Mouse (Mus musculus) MEL (cell line): ENCODE results near the gene Herpud2. TPM values are rescaled to one million over a fixed set of nuclear protein-coding genes. Genes with fewer than 3 reads are reported as not detected.

ENCODE experiments used
- DNase-seq: peaks from one replicate; pipeline ENCODE4 v3.0.0; 2011; ENCODE audit warnings: low read depth, low spot score
- H3K27ac ChIP-seq: 2 replicates; pipeline ENCODE4 v1.5.1; 2012; ENCODE audit warnings: low read depth, mild to moderate bottlenecking, control low read depth, low read length, moderate library complexity; ENCODE audit not compliant: control insufficient read depth
- H3K27me3 ChIP-seq, 2 experiments: fragments of 150-350 bp in 1 of 2; sonication (generic) in 1 of 2; 2 replicates each; pipeline ENCODE4 v1.6.1; 2012; ENCODE audit warnings: low read length in 2 of 2, mild to moderate bottlenecking in 2 of 2, improper control_type of control experiment in 1 of 2, moderate library complexity in 1 of 2; ENCODE audit not compliant: insufficient read depth in 2 of 2, control insufficient read depth in 1 of 2
- H3K36me3 ChIP-seq, 2 experiments: 2 replicates each; pipeline ENCODE4 v1.6.1; 2012 to 2014; ENCODE audit warnings: low read length in 2 of 2, improper control_type of control experiment in 1 of 2, inconsistent platforms in 1 of 2, mild to moderate bottlenecking in 1 of 2; ENCODE audit not compliant: insufficient read depth in 2 of 2, control insufficient read depth in 1 of 2
- H3K4me1 ChIP-seq, 2 experiments: fragments of 150-350 bp in 1 of 2; sonication (generic) in 1 of 2; 2 replicates each; pipeline ENCODE4 v1.6.1; 2012; ENCODE audit warnings: low read length in 2 of 2, improper control_type of control experiment in 1 of 2, mild to moderate bottlenecking in 1 of 2; ENCODE audit not compliant: insufficient read depth in 2 of 2, control insufficient read depth in 1 of 2
- H3K4me3 ChIP-seq, 2 experiments: fragments of 150-350 bp in 1 of 2; sonication (generic) in 1 of 2; 2 replicates each; pipeline ENCODE4 v1.5.1; 2012; ENCODE audit warnings: low read depth in 2 of 2, low read length in 2 of 2, mild to moderate bottlenecking in 2 of 2, moderate library complexity in 2 of 2, control low read depth in 1 of 2, improper control_type of control experiment in 1 of 2; ENCODE audit not compliant: control insufficient read depth in 1 of 2, insufficient read depth in 1 of 2
- H3K79me2 ChIP-seq: 2 replicates; pipeline ENCODE4 v1.6.1; 2012; ENCODE audit warnings: mild to moderate bottlenecking, low read length, moderate library complexity; ENCODE audit not compliant: control insufficient read depth, poor library complexity, insufficient read depth
- H3K9ac ChIP-seq: 2 replicates; pipeline ENCODE4 v1.6.1; 2012; ENCODE audit warnings: low read depth, mild to moderate bottlenecking, control low read depth, low read length, moderate library complexity; ENCODE audit not compliant: control insufficient read depth, poor library complexity, severe bottlenecking
- H3K9me3 ChIP-seq: fragments of 150-350 bp; sonication (generic); replicated peaks from 2 replicates; pipeline ENCODE4 v1.6.1; 2012; ENCODE audit warnings: mild to moderate bottlenecking, low read length, improper control_type of control experiment, moderate library complexity; ENCODE audit not compliant: insufficient read depth
- CHD1 ChIP-seq: IDR thresholded peaks from 2 replicates; pipeline ENCODE4 v1.6.1; 2012; ENCODE audit warnings: low read depth, mild to moderate bottlenecking, inconsistent platforms, low read length, improper control_type of control experiment
- CHD2 ChIP-seq: IDR thresholded peaks from 2 replicates; pipeline ENCODE4 v1.6.1; 2011; ENCODE audit warnings: low read length, improper control_type of control experiment
- ELF1 ChIP-seq: IDR thresholded peaks from 2 replicates; pipeline ENCODE4 v1.6.1; 2014; ENCODE audit warnings: low read depth, mild to moderate bottlenecking, inconsistent platforms, low read length, improper control_type of control experiment, moderate library complexity
- EP300 ChIP-seq, 2 experiments: IDR thresholded peaks; 2 replicates each; pipeline ENCODE4 v1.6.1; 2011; ENCODE audit warnings: improper control_type of control experiment in 2 of 2, low read length in 2 of 2, low read depth in 1 of 2, mild to moderate bottlenecking in 1 of 2
- ETS1 ChIP-seq: IDR thresholded peaks from 2 replicates; pipeline ENCODE4 v1.6.1; 2012; ENCODE audit warnings: low read depth, mild to moderate bottlenecking, inconsistent platforms, low read length, improper control_type of control experiment, moderate library complexity
- GABPA ChIP-seq: IDR thresholded peaks from 2 replicates; pipeline ENCODE4 v1.6.1; 2012; ENCODE audit warnings: low read depth, mild to moderate bottlenecking, inconsistent platforms, low read length, improper control_type of control experiment, moderate library complexity
- GATA1 ChIP-seq: IDR thresholded peaks from 2 replicates; pipeline ENCODE4 v1.6.1; 2011; ENCODE audit warnings: low read depth, low read length, improper control_type of control experiment
- JUND ChIP-seq: IDR thresholded peaks from 2 replicates; pipeline ENCODE4 v1.6.1; 2011; ENCODE audit warnings: low read depth, mild to moderate bottlenecking, improper control_type of control experiment, low read length
- KAT2A ChIP-seq: conservative IDR thresholded peaks from 2 replicates; pipeline ENCODE4 v1.6.1; 2012; ENCODE audit warnings: low read depth, low read length, improper control_type of control experiment, inconsistent platforms
- MYB ChIP-seq: IDR thresholded peaks from 2 replicates; pipeline ENCODE4 v1.6.1; 2011; ENCODE audit warnings: mild to moderate bottlenecking, low read depth, low read length, improper control_type of control experiment
- MYC ChIP-seq: IDR thresholded peaks from 2 replicates; pipeline ENCODE4 v1.6.1; 2011; ENCODE audit warnings: low read depth, mild to moderate bottlenecking, low read length, improper control_type of control experiment, moderate library complexity
- NELFE ChIP-seq: IDR thresholded peaks from 2 replicates; pipeline ENCODE4 v1.6.1; 2011; ENCODE audit warnings: low read depth, low read length, improper control_type of control experiment
- RAD21 ChIP-seq: IDR thresholded peaks from 2 replicates; pipeline ENCODE4 v1.6.1; 2011; ENCODE audit warnings: mild to moderate bottlenecking, low read depth, low read length, improper control_type of control experiment
- RCOR1 ChIP-seq: IDR thresholded peaks from 2 replicates; pipeline ENCODE4 v1.6.1; 2012; ENCODE audit warnings: low read depth, mild to moderate bottlenecking, inconsistent platforms, low read length, improper control_type of control experiment
- SIN3A ChIP-seq: IDR thresholded peaks from 2 replicates; pipeline ENCODE4 v1.6.1; 2012; ENCODE audit warnings: low read length, improper control_type of control experiment, inconsistent platforms
- SMC3 ChIP-seq: IDR thresholded peaks from 2 replicates; pipeline ENCODE4 v1.6.1; 2011; ENCODE audit warnings: low read depth, low read length, improper control_type of control experiment
- TBP ChIP-seq: IDR thresholded peaks from 2 replicates; pipeline ENCODE4 v1.8.0; 2011; ENCODE audit warnings: low read depth, low read length, improper control_type of control experiment
- TCF12 ChIP-seq: IDR thresholded peaks from 2 replicates; pipeline ENCODE4 v1.6.1; 2014; ENCODE audit warnings: low read depth, mild to moderate bottlenecking, inconsistent platforms, low read length, improper control_type of control experiment, moderate library complexity
- UBTF ChIP-seq: IDR thresholded peaks from 2 replicates; pipeline ENCODE4 v1.6.1; 2012; ENCODE audit warnings: low read depth, mild to moderate bottlenecking, inconsistent platforms, low read length, improper control_type of control experiment, moderate library complexity, borderline replicate concordance; ENCODE audit not compliant: insufficient read depth
- ZC3H11A ChIP-seq: IDR thresholded peaks from 2 replicates; pipeline ENCODE4 v1.6.1; 2012; ENCODE audit warnings: low read depth, mild to moderate bottlenecking, inconsistent platforms, low read length, improper control_type of control experiment
- ZKSCAN1 ChIP-seq: IDR thresholded peaks from 2 replicates; pipeline ENCODE4 v1.6.1; 2012; ENCODE audit warnings: low read depth, mild to moderate bottlenecking, inconsistent platforms, low read length, improper control_type of control experiment, moderate library complexity
- polyA plus RNA-seq, 2 experiments: library from polyadenylated mRNA; stranded (reverse) in 1 of 2; unstranded in 1 of 2; fragments of >175 nt in 1 of 2; fragments of >200 nt in 1 of 2; gene quantifications; 2 replicates each; pipeline versions ENCODE4 v1.2.1 to v1.2.4; 2012; ENCODE audit warnings: low replicate concordance in 2 of 2, low read depth in 1 of 2; ENCODE audit not compliant: insufficient read length in 2 of 2, insufficient read depth in 1 of 2, missing spikeins in 1 of 2
- total RNA-seq: library from RNA; depleted of rRNA; stranded (reverse); fragments of 300-350 nt; gene quantifications from 2 replicates; pipeline ENCODE4 v1.2.3, GENCODE M21; 2012

Gene Herpud2
- total and polyA plus RNA-seq, 3 experiments = 4.3 to 17.2 TPM; not detected in 1

DNA sequence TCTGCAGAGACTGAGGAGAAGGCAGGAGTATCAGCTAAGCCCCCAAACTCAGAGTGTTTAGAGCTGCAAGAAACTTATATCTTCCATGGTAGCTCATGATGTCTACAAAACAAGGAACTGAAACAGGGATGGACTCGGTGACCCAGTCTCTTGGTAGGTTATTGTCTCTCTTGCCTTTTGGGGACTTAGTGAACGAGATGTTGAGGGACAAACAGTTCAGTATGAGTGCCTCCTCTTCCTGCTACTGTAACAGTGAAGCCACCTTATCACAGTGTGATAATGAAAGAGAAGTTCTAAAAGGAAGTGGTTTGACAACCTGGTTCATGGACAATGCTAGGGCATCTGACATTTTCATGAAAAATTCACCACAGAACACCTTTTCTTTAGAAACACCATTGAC lies 40.0 kb upstream of the Herpud2 start (continued):
- TF ChIP-seq GABPA (no peak), SIN3A (peak; percentile 36; the same call in 1 of the 2 replicates), MYB (no peak), CHD2 (no peak), UBTF (no peak), JUND (no peak), TBP (no peak), MYC (no peak), CHD1 (no peak), RAD21 (no peak), RCOR1 (0 out of 2 replicates have a peak, but pooled peaks have one; percentile 36), ELF1 (no peak; the same call in 1 of the 2 replicates), KAT2A (no peak), ZC3H11A (no peak)

DNA sequence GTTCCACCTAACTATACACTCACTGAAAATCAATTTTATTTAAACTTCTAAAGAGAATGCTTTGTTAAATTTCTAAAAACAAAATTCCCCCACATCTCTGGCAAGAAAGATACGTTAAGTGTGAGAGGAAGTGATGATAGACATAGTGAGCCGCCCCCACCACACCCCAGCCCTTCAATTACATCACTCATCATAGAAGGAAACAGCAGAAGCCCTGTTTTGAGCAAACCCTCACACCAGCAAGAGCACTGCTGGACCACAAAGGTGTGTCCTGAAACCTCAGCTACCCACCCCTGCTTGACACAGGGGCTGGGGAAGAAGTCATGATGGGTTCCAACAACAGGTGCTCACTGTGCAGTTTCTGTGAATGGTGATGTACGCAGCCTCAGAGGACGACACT lies 34.9 kb upstream of the Herpud2 start:
- Histone ChIP-seq H3K36me3 (peaks cover 0 to 4% of the 10 kb centered on the region in 2 experiments; a peak in 2 of 4 replicates), H3K4me3 (no peak overlapping the region), H3K79me2 (no peaks in the 10 kb centered on the region), H3K9me3 (no peaks in the 10 kb centered on the region), H3K9ac (no peak overlapping the region), H3K27ac (no peak overlapping the region), H3K27me3 (no peaks in the 10 kb centered on the region), H3K4me1 (peaks cover 2 to 11% of the 10 kb centered on the region in 2 experiments)
- peak; percentile 44 for DNase-seq
- no peak for TF ChIP-seq TBP
- 0 out of 2 replicates have a peak, but pooled peaks have one; percentile 20 for TF ChIP-seq TCF12
- no peak for TF ChIP-seq RAD21
- TF ChIP-seq SMC3 = no peak
- peak; percentile 34 to 50; a peak in 2 of 4 replicates for TF ChIP-seq EP300 (IDR thresholded peaks at IDR 0.05; ENCODE audit: low read depth in 1 of 2, low read length in 2 of 2)
- TF ChIP-seq ETS1 = 0 out of 2 replicates have a peak, but pooled peaks have one; percentile 41

DNA sequence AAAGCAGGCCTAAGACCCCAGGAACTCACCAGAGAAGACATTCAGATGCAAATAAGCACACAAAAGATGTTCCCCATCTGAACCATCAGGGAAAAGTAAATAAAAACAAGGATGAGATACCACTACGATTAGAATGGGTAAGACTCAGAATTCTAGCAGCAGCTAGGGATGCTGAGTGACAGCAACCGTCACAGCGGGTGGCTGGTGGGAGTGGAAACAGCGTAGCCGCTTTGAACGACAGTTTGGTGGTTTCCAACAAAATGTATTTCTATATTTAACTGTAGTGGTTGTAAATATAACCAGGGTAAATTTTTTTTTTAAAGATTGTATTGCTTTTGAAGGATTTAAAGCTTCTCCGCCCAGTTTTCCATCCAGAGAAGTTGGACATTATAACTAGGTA lies 34.2 kb upstream of the Herpud2 start:
- peaks cover 0 to 7% of the 10 kb centered on the region in 2 experiments; a peak in 2 of 4 replicates for H3K4me1 ChIP-seq
- H3K27me3 ChIP-seq = no peaks in the 10 kb centered on the region
- H3K9me3 ChIP-seq = no peaks in the 10 kb centered on the region
- no peaks in the 10 kb centered on the region for H3K79me2 ChIP-seq
- H3K9ac ChIP-seq = no peak overlapping the region
- no peak overlapping the region for H3K4me3 ChIP-seq
- no peak for TF ChIP-seq GABPA
- no peak for TF ChIP-seq NELFE
- no peak for TF ChIP-seq RCOR1
- no peak for TF ChIP-seq ZKSCAN1
- no peak for TF ChIP-seq GATA1
- H3K27ac ChIP-seq = no peak overlapping the region
- no peak for DNase-seq
- H3K36me3 ChIP-seq = peaks cover 0 to 2% of the 10 kb centered on the region in 2 experiments; a peak in 2 of 4 replicates
